Mouse (Mus musculus) layer of hippocampus, adult 2 months (tissue): ENCODE measurements at regions not wholly inside any gene's neighbourhood (a gene's known extent, or its start where the extent isn't known, plus 50 kb on each side); places are given as distances from the start of the nearest gene placed in this dataset.

Experiments used
- DNase-seq, 2 experiments: peaks; one replicate each; pipeline ENCODE4 v3.0.0; 2022; ENCODE audit warnings: low spot score in 2 of 2
- H3K27ac ChIP-seq: fragments of 200-600 bp; 2 replicates; pipeline ENCODE4 v1.8.1; 2022
- H3K4me3 ChIP-seq: fragments of 200-600 bp; 2 replicates; pipeline ENCODE4 v1.8.1; 2022; ENCODE audit warnings: mild to moderate bottlenecking
- CTCF ChIP-seq: fragments of 200-600 bp; conservative IDR thresholded peaks from 2 replicates; pipeline ENCODE4 v1.8.1; 2022; ENCODE audit warnings: antibody characterized with exemption, mild to moderate bottlenecking, moderate library complexity

DNA sequence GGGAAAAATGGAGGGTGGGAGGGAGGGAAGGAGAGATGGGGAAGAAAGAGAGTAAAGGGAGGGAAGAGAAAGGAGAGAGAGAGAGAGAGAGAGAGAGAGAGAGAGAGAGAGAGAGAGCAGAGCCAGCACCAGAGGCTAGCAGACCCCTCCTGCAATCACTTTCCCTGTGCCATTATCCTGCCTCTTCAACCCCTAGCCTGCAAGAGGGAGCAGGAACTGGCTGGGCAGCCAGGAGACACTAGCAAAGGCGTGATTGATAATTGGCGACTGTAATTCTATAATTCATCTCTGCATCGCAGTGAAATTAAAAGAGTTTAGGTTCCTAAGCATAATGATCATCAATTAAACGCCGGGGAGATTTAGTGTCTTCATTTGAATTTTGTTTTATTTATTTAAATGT lies 190.1 kb upstream of the 4931429L15Rik start:
- DNase-seq, result no peak
- Histone ChIP-seq H3K4me3 (no peak overlapping the region), H3K27ac (no peak overlapping the region)
- TF ChIP-seq CTCF, result no peak

- no peak for DNase-seq
- peak; percentile 32; the same call in 1 of the 2 replicates for TF ChIP-seq CTCF
- Histone ChIP-seq H3K4me3 (no peak overlapping the region), H3K27ac (no peak overlapping the region)
These were observed 189.7 kb upstream of the 4931429L15Rik start for GRCm38 (mm10) chr9:46509458-46509857.

DNA sequence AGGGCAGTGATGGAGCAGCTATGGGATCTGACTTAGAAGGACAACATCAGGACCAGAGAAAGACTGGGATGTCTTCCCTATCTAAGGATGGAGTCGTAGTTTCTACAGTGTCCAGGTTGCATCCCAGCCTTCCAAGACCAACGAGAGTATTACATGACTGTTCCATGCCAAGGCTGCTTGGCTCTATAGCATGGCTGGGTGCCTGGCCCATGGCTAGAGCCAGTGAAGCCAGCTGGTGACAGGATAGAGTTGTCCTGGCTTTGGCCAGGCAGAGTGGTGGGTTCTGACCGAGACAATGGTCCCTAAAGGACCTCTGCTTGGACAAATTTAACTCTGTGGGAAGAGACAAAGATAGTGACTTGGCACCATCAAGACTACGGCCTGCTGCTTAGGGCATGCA lies 187.2 kb upstream of the 4931429L15Rik start:
- Histone ChIP-seq H3K4me3 (no peak overlapping the region), H3K27ac (no peak overlapping the region)
- DNase-seq, result no peak
- TF ChIP-seq CTCF, result no peak

DNA sequence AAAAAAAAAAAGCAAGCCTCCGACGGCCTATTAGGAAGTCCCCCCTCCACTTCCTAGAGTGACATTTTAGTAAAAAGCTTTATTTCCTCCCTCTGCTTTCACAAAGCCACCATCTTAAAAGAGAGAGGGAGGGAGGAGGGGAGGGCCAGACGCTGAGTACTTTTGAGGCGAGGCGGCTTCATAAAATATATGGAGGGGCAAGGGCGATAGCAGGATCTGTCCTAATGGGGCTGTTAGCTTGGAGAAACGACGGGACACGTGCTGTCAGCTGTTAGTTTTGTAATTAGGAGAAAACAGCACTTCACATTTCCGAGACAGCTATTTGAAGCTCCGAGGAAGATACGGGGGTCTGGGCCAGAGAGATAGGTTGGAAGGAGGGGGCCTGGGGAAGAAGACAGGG lies 184.8 kb upstream of the 4931429L15Rik start:
- Histone ChIP-seq H3K27ac (no peak overlapping the region), H3K4me3 (no peak overlapping the region)
- no peak for DNase-seq
- no peak for TF ChIP-seq CTCF

DNA sequence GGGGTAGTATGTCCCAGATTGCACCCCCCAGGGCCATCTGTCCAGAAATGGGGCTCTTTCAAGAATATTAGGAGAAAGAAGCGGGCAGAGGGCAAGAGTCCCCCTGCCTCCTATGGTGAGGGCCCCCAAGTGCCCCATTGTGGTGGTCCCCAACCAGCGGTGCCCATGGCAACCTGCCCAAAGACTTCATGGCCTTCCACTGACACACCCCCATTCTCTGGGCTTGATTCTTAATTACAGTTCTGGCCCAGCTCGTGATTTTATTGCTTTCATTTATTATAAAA lies 184.3 kb upstream of the 4931429L15Rik start:
- H3K4me3 ChIP-seq, result no peak overlapping the region
- no peak overlapping the region for H3K27ac ChIP-seq
- DNase-seq, result no peak
- no peak for TF ChIP-seq CTCF

- Histone ChIP-seq H3K4me3 (no peak overlapping the region), H3K27ac (no peak overlapping the region)
- no peak for DNase-seq
- TF ChIP-seq CTCF, result no peak
These were observed 183.7 kb upstream of the 4931429L15Rik start for GRCm38 (mm10) chr9:46503321-46504132.

DNA sequence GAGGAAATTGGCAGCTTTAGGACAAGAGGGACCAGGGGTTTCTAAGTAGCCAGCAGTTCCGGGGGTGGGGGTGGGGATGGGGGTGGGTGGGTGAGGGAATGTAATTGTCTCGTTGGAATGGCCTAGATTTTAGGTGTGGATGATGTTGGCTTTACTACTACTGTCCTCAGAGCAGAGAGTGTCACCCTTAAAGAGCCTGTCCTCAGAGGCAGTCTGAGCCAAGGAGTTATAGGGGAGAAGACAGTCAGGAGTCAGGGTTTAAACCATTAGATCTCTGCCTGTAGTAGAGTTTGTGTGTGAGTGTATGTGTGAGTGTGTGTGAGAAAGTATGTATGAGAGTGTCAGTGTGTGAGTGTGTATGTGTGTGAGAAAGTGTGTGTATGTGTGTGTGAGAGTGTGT lies 179.6 kb upstream of the 4931429L15Rik start:
- no peak overlapping the region for H3K27ac ChIP-seq
- no peak for DNase-seq
- H3K4me3 ChIP-seq, result no peak overlapping the region
- TF ChIP-seq CTCF, result no peak

DNA sequence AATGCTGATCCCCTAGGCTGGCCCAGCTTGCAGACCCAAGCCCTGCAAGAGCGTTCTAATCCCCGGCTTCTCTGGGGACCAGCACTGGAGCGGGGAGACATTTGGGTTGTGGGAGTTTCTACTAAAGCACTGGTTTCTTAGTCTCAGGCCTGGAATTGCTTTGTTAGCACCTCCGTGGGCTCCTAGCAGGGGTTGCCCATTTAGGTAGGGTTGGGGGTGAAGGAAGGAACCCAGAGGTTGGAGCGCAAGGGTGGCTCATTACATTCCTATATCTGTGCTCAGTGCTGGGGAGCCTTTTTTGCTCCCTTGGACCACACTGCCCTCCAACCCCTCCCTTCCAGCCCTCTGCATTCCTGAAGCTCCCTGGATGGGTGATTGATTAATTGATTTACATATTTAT lies 179.1 kb upstream of the 4931429L15Rik start:
- Histone ChIP-seq H3K4me3 (no peak overlapping the region), H3K27ac (no peak overlapping the region)
- no peak for TF ChIP-seq CTCF
- no peak for DNase-seq

GRCm38 (mm10) chr9:46495276-46495675 lies 175.5 kb upstream of the 4931429L15Rik start:
- DNase-seq, result no peak
- Histone ChIP-seq H3K4me3 (no peak overlapping the region), H3K27ac (no peak overlapping the region)
- TF ChIP-seq CTCF, result no peak

DNA sequence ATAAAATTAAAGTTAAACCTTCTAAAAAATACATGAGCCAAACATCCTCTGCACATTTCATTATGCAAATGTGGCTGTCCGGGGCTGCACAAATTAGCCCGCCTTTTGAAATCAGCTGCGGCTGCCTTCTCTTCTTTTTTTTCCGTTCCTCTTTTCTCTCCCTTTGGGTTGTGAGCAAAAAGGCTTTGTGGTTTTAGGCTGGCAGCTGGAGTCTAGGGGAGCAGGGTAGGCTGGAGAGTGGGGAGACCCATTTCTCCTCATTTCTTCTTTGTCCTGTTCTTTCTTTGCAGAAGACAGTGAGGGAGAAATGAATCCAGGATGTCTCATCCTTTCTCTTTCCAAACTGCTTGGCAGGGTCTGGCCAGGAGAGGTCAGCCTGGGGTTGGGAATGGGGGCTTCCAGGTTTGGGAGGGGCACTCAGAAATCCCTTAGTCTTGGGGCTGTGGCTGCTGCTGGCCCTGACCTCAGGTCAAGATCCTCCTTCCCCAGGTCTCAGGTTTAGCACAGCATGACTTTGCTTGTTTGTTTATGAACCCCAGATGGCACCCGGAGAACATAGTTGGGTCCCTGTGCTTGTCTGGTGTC lies 163.2 kb upstream of the 4931429L15Rik start:
- no peak for DNase-seq
- peak; percentile 36 for TF ChIP-seq CTCF
- Histone ChIP-seq H3K4me3 (no peak overlapping the region), H3K27ac (no peak overlapping the region)

- DNase-seq, result no peak
- no peak for TF ChIP-seq CTCF
- Histone ChIP-seq H3K27ac (no peak overlapping the region), H3K4me3 (no peak overlapping the region)
These were observed 162.5 kb upstream of the 4931429L15Rik start for GRCm38 (mm10) chr9:46482034-46482858.

- no peak for DNase-seq
- no peak for TF ChIP-seq CTCF
- Histone ChIP-seq H3K27ac (no peak overlapping the region), H3K4me3 (no peak overlapping the region)
These were observed 161.7 kb upstream of the 4931429L15Rik start for GRCm38 (mm10) chr9:46481491-46481890.

DNA sequence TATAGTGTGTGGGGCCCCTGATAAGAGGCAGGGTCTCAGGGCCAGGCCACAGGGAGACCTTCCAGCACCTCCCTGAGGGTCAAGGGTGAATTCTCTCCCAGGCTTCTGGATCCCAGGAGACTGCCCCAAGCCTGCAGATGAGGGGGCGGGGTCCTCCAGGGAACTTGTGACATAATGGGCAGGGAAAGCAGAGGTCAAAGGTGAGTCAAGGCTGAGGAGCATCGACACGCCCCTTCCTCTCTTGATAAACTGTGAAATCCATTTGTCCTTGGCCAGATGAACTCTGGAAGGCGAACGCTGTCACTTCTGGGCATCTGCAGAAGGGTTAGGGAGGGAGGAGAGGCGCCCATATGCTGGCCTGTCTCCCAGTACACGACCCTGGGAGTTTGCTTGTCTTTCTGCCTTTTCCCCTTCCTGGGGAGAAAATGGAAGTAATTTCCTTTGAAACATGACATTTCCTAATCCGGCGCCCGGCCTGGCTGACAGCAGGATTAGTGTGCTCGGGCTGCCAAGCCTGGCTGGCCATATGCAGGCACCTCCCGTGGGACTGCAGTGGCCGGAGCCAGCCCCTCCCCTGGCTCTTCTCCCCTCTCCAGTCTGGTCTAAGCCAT lies 160.4 kb upstream of the 4931429L15Rik start:
- no peak for DNase-seq
- TF ChIP-seq CTCF, result no peak
- Histone ChIP-seq H3K27ac (no peak overlapping the region), H3K4me3 (no peak overlapping the region)
